In genomic region chr10:110920368-110920950, GRCm38 (mm10) we compare ENCODE assay signal across 8 mouse cellular contexts. TPM values are rescaled to one million over a fixed set of nuclear protein-coding genes. Genes with fewer than 3 reads are reported as not detected.
DNase-seq lines count a peak whose midpoint lies in the region; ATAC-seq and TF ChIP-seq lines count a peak whose summit lies in the region.

No protein-coding gene starts in this region.

- no peak for TF ChIP-seq EP300 in liver, postnatal 0 days (IDR thresholded peaks at IDR 0.05; ENCODE audit: low read depth)

- H3K4me3 ChIP-seq in heart, embryonic 13.5 days = peak overlapping the region; percentile 69
- peak overlapping the region; percentile 78 for H3K4me3 ChIP-seq in forebrain, postnatal 0 days (ENCODE audit: low read depth, low read length)
- H3K4me3 ChIP-seq in liver, postnatal 0 days (ENCODE audit: low read depth, low read length) = peak overlapping the region; percentile 67

- no peaks in the 10 kb centered on the region for H3K27me3 ChIP-seq in heart, embryonic 13.5 days (replicated peaks)
- H3K27me3 ChIP-seq in forebrain, postnatal 0 days (ENCODE audit: insufficient read depth, low read length) = no peaks in the 10 kb centered on the region
- H3K27me3 ChIP-seq in liver, postnatal 0 days (ENCODE audit: insufficient read depth, low read length) = no peaks in the 10 kb centered on the region

- DNase-seq in heart, adult 18-20 months = no peak
- DNase-seq in ES-CJ7 (ENCODE audit: low read depth, low spot score) = peak; percentile 68
- DNase-seq in forebrain, postnatal 0 days = peak; percentile 45
- DNase-seq in liver, postnatal 0 days = no peak
- DNase-seq in ovary, adult 18-20 months (ENCODE audit: low spot score) = no peak
- DNase-seq in spleen, postnatal 4 days (ENCODE audit: low spot score in 2 of 2) = no peak

- TF ChIP-seq CTCF in forebrain, postnatal 0 days (IDR thresholded peaks at IDR 0.05; ENCODE audit: low read depth) = no peak
- no peak for TF ChIP-seq CTCF in liver, postnatal 0 days (IDR thresholded peaks at IDR 0.05; ENCODE audit: low read depth)

- H3K9ac ChIP-seq in heart, embryonic 13.5 days = peak overlapping the region; percentile 96
- peak overlapping the region; percentile 90 for H3K9ac ChIP-seq in forebrain, postnatal 0 days
- peak overlapping the region; percentile 72 for H3K9ac ChIP-seq in liver, postnatal 0 days (replicated peaks)

- no peaks in the 10 kb centered on the region for H3K9me3 ChIP-seq in heart, embryonic 13.5 days
- H3K9me3 ChIP-seq in forebrain, postnatal 0 days (ENCODE audit: low read length) = no peaks in the 10 kb centered on the region
- H3K9me3 ChIP-seq in liver, postnatal 0 days (ENCODE audit: low read length) = no peaks in the 10 kb centered on the region

- H3K4me1 ChIP-seq in heart, embryonic 13.5 days = peaks cover 57% of the 10 kb centered on the region
- H3K4me1 ChIP-seq in forebrain, postnatal 0 days (ENCODE audit: insufficient read depth) = peaks cover 26% of the 10 kb centered on the region; the same call in 1 of the 2 replicates
- no peaks in the 10 kb centered on the region; the same call in 1 of the 2 replicates for H3K4me1 ChIP-seq in liver, postnatal 0 days (ENCODE audit: insufficient read depth)

- H3K4me2 ChIP-seq in heart, embryonic 13.5 days = peak overlapping the region; percentile 77
- H3K4me2 ChIP-seq in forebrain, postnatal 0 days (ENCODE audit: low read depth) = peak overlapping the region; percentile 91
- H3K4me2 ChIP-seq in liver, postnatal 0 days (ENCODE audit: low read depth, low read length) = peak overlapping the region; percentile 94

- WGBS in heart, embryonic 13.5 days = under 1% methylated on average over 15 of the region's 15 CpGs
- 1% methylated on average over 15 of the region's 15 CpGs for WGBS in forebrain, postnatal 0 days
- WGBS in liver, postnatal 0 days (ENCODE audit: insufficient replicate concordance) = 3% methylated on average over 15 of the region's 15 CpGs

- peaks cover 9% of the 10 kb centered on the region for H3K36me3 ChIP-seq in heart, embryonic 13.5 days
- H3K36me3 ChIP-seq in forebrain, postnatal 0 days (ENCODE audit: insufficient read depth) = no peaks in the 10 kb centered on the region
- no peaks in the 10 kb centered on the region for H3K36me3 ChIP-seq in liver, postnatal 0 days (replicated peaks; ENCODE audit: insufficient read depth, low read length)

- no peak for ATAC-seq in heart, embryonic 13.5 days (ENCODE audit: extremely low read depth, insufficient number of reproducible peaks, low FRiP score, low TSS enrichment)
- ATAC-seq in forebrain, postnatal 0 days = peak; percentile 38
- ATAC-seq in liver, postnatal 0 days = peak; percentile 46
- no peak for ATAC-seq in cerebellum, adult (ENCODE audit: insufficient number of reproducible peaks, low FRiP score, low TSS enrichment)

- H3K27ac ChIP-seq in heart, embryonic 13.5 days (replicated peaks) = peak overlapping the region; percentile 99
- peak overlapping the region; percentile 91 for H3K27ac ChIP-seq in forebrain, postnatal 0 days (ENCODE audit: low read depth, low read length)
- peak overlapping the region; percentile 1; the same call in 1 of the 2 replicates for H3K27ac ChIP-seq in liver, postnatal 0 days (ENCODE audit: low read depth)

RNA-seq across cellular contexts. Expression of gene Csrp2, which starts 0.9 kb away (rescaled TPM):
- polyA plus RNA-seq in heart, embryonic 13.5 days (2015; fragmentation: Nextera tagmentation; extraction: Ambion mirVana) = 377 and 414 TPM in 2 replicates
- 10 to 100 TPM; 28.4 to 32.3 TPM for total RNA-seq in heart, adult 18-20 months (2021)
- 147 and 199 TPM in 2 replicates for total RNA-seq in forebrain, postnatal 0 days (2014; rRNA removed)
- 128 and 164 TPM in 2 replicates for polyA plus RNA-seq in forebrain, postnatal 0 days (2015; fragmentation: Nextera tagmentation; extraction: Ambion mirVana)
- polyA plus RNA-seq in liver, postnatal 0 days (2015; fragmentation: Nextera tagmentation; extraction: Ambion mirVana) = 19.2 and 21.2 TPM in 2 replicates

Comparison
In these comparisons a context has a peak if more than half of its experiments do, and no peak if none do; other contexts are left out.
1. ATAC-seq: peak in forebrain, postnatal 0 days (single experiment) and liver, postnatal 0 days (single experiment); none in heart, embryonic 13.5 days (single experiment) and cerebellum, adult (single experiment).
2. H3K27ac ChIP-seq: peak in every context shown above with its lines; median percentile 99 in heart, embryonic 13.5 days; 91 in forebrain, postnatal 0 days; 1 in liver, postnatal 0 days.
3. DNase-seq: peak in ES-CJ7 (single experiment) and forebrain, postnatal 0 days (single experiment); none in heart, adult 18-20 months (0 of 2), liver, postnatal 0 days (single experiment), ovary, adult 18-20 months (single experiment) and spleen, postnatal 4 days (0 of 2).
4. Peak in every context shown above with its lines, with median percentiles within 50 percentile points of each other: H3K4me2 ChIP-seq, H3K4me3 ChIP-seq and H3K9ac ChIP-seq.